ENCODE assay signal across 8 mouse cellular contexts in the genomic region with DNA sequence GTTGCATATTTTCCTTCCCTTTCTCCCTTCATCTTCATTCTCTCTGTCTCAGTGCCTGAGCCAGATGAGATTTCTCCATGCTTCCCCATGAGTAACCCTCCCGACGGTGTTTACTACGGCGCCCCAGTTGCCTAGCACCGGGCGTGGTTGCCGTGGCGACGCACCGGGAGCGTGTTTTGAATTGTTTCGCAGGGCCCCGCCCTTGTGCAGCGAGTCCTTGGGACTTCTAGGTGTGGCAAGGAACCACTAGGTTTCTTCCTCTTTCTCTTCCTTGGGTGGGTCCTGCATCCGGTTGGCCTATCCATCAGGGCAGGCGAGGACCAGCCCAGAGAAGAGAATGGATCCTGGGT. TPM values are rescaled to one million over a fixed set of nuclear protein-coding genes. Genes with fewer than 3 reads are reported as not detected.
DNase-seq lines count a peak whose midpoint lies in the region; ATAC-seq and TF ChIP-seq lines count a peak whose summit lies in the region.

No protein-coding gene starts in this region.

- ATAC-seq in neural tube, embryonic 13.5 days (ENCODE audit: low read depth) = peak; percentile 86

- H3K27me3 ChIP-seq in hindbrain, embryonic 10.5 days (ENCODE audit: insufficient read depth, poor library complexity, severe bottlenecking) = peaks cover 13% of the 10 kb centered on the region
- no peaks in the 10 kb centered on the region for H3K27me3 ChIP-seq in neural tube, embryonic 13.5 days

- peaks cover 25% of the 10 kb centered on the region for H3K4me1 ChIP-seq in bone marrow macrophage, adult 2 months (ENCODE audit: control insufficient read depth, insufficient read depth, low read length)
- peaks cover 22% of the 10 kb centered on the region for H3K4me1 ChIP-seq in hindbrain, embryonic 10.5 days (replicated peaks)
- H3K4me1 ChIP-seq in lung, adult 2 months (ENCODE audit: control insufficient read depth, insufficient read depth, low read length) = peaks cover 25% of the 10 kb centered on the region
- H3K4me1 ChIP-seq in neural tube, embryonic 13.5 days (replicated peaks) = peaks cover 32% of the 10 kb centered on the region

- peak; percentile 11 to 27 for DNase-seq in CD8-positive naive resting alpha-beta T cell, adult 2 months (ENCODE audit: low read depth in 2 of 2, low spot score in 2 of 2)
- DNase-seq in frontal cortex, postnatal 10 days (ENCODE audit: low spot score in 2 of 2) = peak; percentile 78 to 79
- DNase-seq in hindbrain, embryonic 10.5 days (ENCODE audit: low spot score) = peak; percentile 87
- peak; percentile 74 to 81 for DNase-seq in layer of hippocampus, adult 8-10 months (ENCODE audit: low spot score in 2 of 2)
- DNase-seq in lung, adult 2 months = peak; percentile 86
- peak; percentile 80 for DNase-seq in thymus, postnatal 14 days

- H3K4me2 ChIP-seq in neural tube, embryonic 13.5 days = peak overlapping the region; percentile 52

- WGBS in hindbrain, embryonic 10.5 days = 4% methylated on average over 16 of the region's 16 CpGs
- 5% methylated on average over 16 of the region's 16 CpGs for WGBS in lung, adult 2 months
- WGBS in neural tube, embryonic 13.5 days = 3% methylated on average over 16 of the region's 16 CpGs

- peak overlapping the region; percentile 61 for H3K9ac ChIP-seq in neural tube, embryonic 13.5 days

- peak overlapping the region; percentile 74 for H3K27ac ChIP-seq in bone marrow macrophage, adult 2 months (ENCODE audit: insufficient read depth, low read depth, low read length)
- H3K27ac ChIP-seq in hindbrain, embryonic 10.5 days = peak overlapping the region; percentile 83
- H3K27ac ChIP-seq in neural tube, embryonic 13.5 days (replicated peaks) = peak overlapping the region; percentile 73

- no peak for TF ChIP-seq POLR2A in bone marrow macrophage, adult 2 months (IDR thresholded peaks at IDR 0.05; ENCODE audit: borderline replicate concordance, low read depth, low read length)
- no peak for TF ChIP-seq POLR2A in lung, adult 2 months (IDR thresholded peaks at IDR 0.05; ENCODE audit: borderline replicate concordance, extremely low read depth, low read depth, low read length)

- no peak for TF ChIP-seq CTCF in bone marrow macrophage, adult 2 months (IDR thresholded peaks at IDR 0.05; ENCODE audit: low read depth, low read length)
- TF ChIP-seq CTCF in lung, adult 2 months (IDR thresholded peaks at IDR 0.05; ENCODE audit: insufficient read depth, low read length) = no peak

- no peaks in the 10 kb centered on the region for H3K36me3 ChIP-seq in hindbrain, embryonic 10.5 days
- no peaks in the 10 kb centered on the region for H3K36me3 ChIP-seq in neural tube, embryonic 13.5 days

- H3K4me3 ChIP-seq in bone marrow macrophage, adult 2 months (ENCODE audit: insufficient read depth, low read length) = peak overlapping the region; percentile 45
- peak overlapping the region; percentile 36 for H3K4me3 ChIP-seq in hindbrain, embryonic 10.5 days
- peak overlapping the region; percentile 23 for H3K4me3 ChIP-seq in lung, adult 2 months (replicated peaks; ENCODE audit: extremely low read depth, low read depth, low read length)
- peak overlapping the region; percentile 13; the same call in 1 of the 2 replicates for H3K4me3 ChIP-seq in neural tube, embryonic 13.5 days

- 0 out of 2 replicates have a peak, but pooled peaks cover 6% of the 10 kb centered on the region for H3K9me3 ChIP-seq in hindbrain, embryonic 10.5 days
- peaks cover 5% of the 10 kb centered on the region; the same call in 1 of the 2 replicates for H3K9me3 ChIP-seq in neural tube, embryonic 13.5 days

RNA-seq across cellular contexts. Expression of a gene that starts 1.4 kb away (rescaled TPM):
- 1.2 TPM in 1 of 2 replicates, not detected in the other for polyA plus RNA-seq in bone marrow macrophage, adult 2 months (2012; ENCODE audit: insufficient read depth, insufficient read length, missing spikeins)
- polyA plus RNA-seq in hindbrain, embryonic 10.5 days (2016; fragmentation: Nextera tagmentation; extraction: Ambion mirVana) = 0.39 and 0.58 TPM in 2 replicates
- total RNA-seq in layer of hippocampus, adult 8-10 months (2022) = under 1 TPM in 1 of 4 experiments, not detected in 3; 0.82 TPM
- 1.4 TPM in 2 replicates for polyA plus RNA-seq in lung, adult 2 months (2012; rRNA removed)
- 0.33 and 0.61 TPM in 2 replicates for polyA plus RNA-seq in neural tube, embryonic 13.5 days (2015; fragmentation: Nextera tagmentation; extraction: Ambion mirVana)

RNA-seq across cellular contexts. Expression of a gene that starts 54.9 kb away (rescaled TPM):
- 27.4 and 28.7 TPM in 2 replicates for polyA plus RNA-seq in bone marrow macrophage, adult 2 months (2012; ENCODE audit: insufficient read depth, insufficient read length, missing spikeins)
- 6.3 and 9.0 TPM in 2 replicates for polyA plus RNA-seq in hindbrain, embryonic 10.5 days (2016; fragmentation: Nextera tagmentation; extraction: Ambion mirVana)
- 10 to 100 TPM; 69.4 to 91.3 (median 78.1) TPM for total RNA-seq in layer of hippocampus, adult 8-10 months (2022)
- 15.4 and 33.8 TPM in 2 replicates for polyA plus RNA-seq in lung, adult 2 months (2012; rRNA removed)
- 5.2 and 6.3 TPM in 2 replicates for polyA plus RNA-seq in neural tube, embryonic 13.5 days (2015; fragmentation: Nextera tagmentation; extraction: Ambion mirVana)

RNA-seq across cellular contexts. Expression of a gene that starts 54.9 kb away (rescaled TPM):
- polyA plus RNA-seq in bone marrow macrophage, adult 2 months (2012; ENCODE audit: insufficient read depth, insufficient read length, missing spikeins) = 5.7 and 6.7 TPM in 2 replicates
- 24.5 and 28.0 TPM in 2 replicates for polyA plus RNA-seq in hindbrain, embryonic 10.5 days (2016; fragmentation: Nextera tagmentation; extraction: Ambion mirVana)
- 100 to 1,000 TPM; 137 to 162 (median 153) TPM for total RNA-seq in layer of hippocampus, adult 8-10 months (2022)
- polyA plus RNA-seq in lung, adult 2 months (2012; rRNA removed) = 6.3 and 9.2 TPM in 2 replicates
- polyA plus RNA-seq in neural tube, embryonic 13.5 days (2015; fragmentation: Nextera tagmentation; extraction: Ambion mirVana) = 82.9 and 92.2 TPM in 2 replicates

RNA-seq across cellular contexts. Expression of a gene that starts 57.5 kb away (rescaled TPM):
- not detected in 2 replicates for polyA plus RNA-seq in bone marrow macrophage, adult 2 months (2012; ENCODE audit: insufficient read depth, insufficient read length, missing spikeins)
- polyA plus RNA-seq in hindbrain, embryonic 10.5 days (2016; fragmentation: Nextera tagmentation; extraction: Ambion mirVana) = 0.29 TPM in 1 of 2 replicates, not detected in the other
- under 1 TPM in 1 of 4 experiments, not detected in 3; 0.25 TPM for total RNA-seq in layer of hippocampus, adult 8-10 months (2022)
- polyA plus RNA-seq in lung, adult 2 months (2012; rRNA removed) = 0.15 TPM in 1 of 2 replicates, not detected in the other
- 0.20 TPM in 1 of 2 replicates, not detected in the other for polyA plus RNA-seq in neural tube, embryonic 13.5 days (2015; fragmentation: Nextera tagmentation; extraction: Ambion mirVana)

Comparison
In these comparisons a context has a peak if more than half of its experiments do, and no peak if none do; other contexts are left out.
1. Peak in every context shown above with its lines: DNase-seq, ATAC-seq, H3K4me3 ChIP-seq and H3K27ac ChIP-seq.
2. DNase-seq: peak in every context shown above with its lines; median percentile 87 in hindbrain, embryonic 10.5 days; 86 in lung, adult 2 months; 80 in thymus, postnatal 14 days; 78 in frontal cortex, postnatal 10 days; 78 in layer of hippocampus, adult 8-10 months; 19 in CD8-positive naive resting alpha-beta T cell, adult 2 months.